Mouse (Mus musculus) ES-Bruce4 (cell line): ENCODE data around the gene Pacrg. TPM values are rescaled to one million over a fixed set of nuclear protein-coding genes. Genes with fewer than 3 reads are reported as not detected.

ENCODE experiments used
- H3K27ac ChIP-seq: 2 replicates; pipeline ENCODE4 v1.5.1; 2012; ENCODE audit warnings: low read length, inconsistent platforms; ENCODE audit not compliant: insufficient read depth
- H3K27me3 ChIP-seq: 2 replicates; pipeline ENCODE4 v1.6.1; 2012; ENCODE audit warnings: mild to moderate bottlenecking, low read length, inconsistent platforms; ENCODE audit not compliant: control insufficient read depth, poor library complexity, insufficient read depth, severe bottlenecking
- H3K36me3 ChIP-seq: 2 replicates; pipeline ENCODE4 v1.6.1; 2012; ENCODE audit warnings: inconsistent platforms, mild to moderate bottlenecking, low read length, moderate library complexity; ENCODE audit not compliant: control insufficient read depth, poor library complexity, insufficient read depth, severe bottlenecking
- H3K4me1 ChIP-seq: one replicate; pipeline ENCODE4 v1.8.1; 2011; ENCODE audit warnings: low read length; ENCODE audit not compliant: control insufficient read depth, insufficient read depth
- H3K4me3 ChIP-seq: 2 replicates; pipeline ENCODE4 v1.5.1; 2011; ENCODE audit warnings: low read depth, mild to moderate bottlenecking, low read length
- H3K9ac ChIP-seq: 2 replicates; pipeline ENCODE4 v1.6.1; 2012; ENCODE audit warnings: low read depth, mild to moderate bottlenecking, inconsistent platforms; ENCODE audit not compliant: poor library complexity, severe bottlenecking
- H3K9me3 ChIP-seq: replicated peaks from 2 replicates; pipeline ENCODE4 v1.6.1; 2012; ENCODE audit warnings: mild to moderate bottlenecking, low read length, inconsistent platforms; ENCODE audit not compliant: control insufficient read depth, poor library complexity, insufficient read depth, severe bottlenecking
- CTCF ChIP-seq: IDR thresholded peaks from one replicate; pipeline ENCODE4 v1.8.1; 2011; ENCODE audit warnings: low read depth, low read length
- EP300 ChIP-seq: IDR thresholded peaks from 2 replicates; pipeline ENCODE4 v1.6.1; 2011; ENCODE audit warnings: low read depth, low read length; ENCODE audit not compliant: insufficient read depth
- POLR2A ChIP-seq: IDR thresholded peaks from one replicate; pipeline ENCODE4 v1.8.1; 2011; ENCODE audit warnings: low read length; ENCODE audit not compliant: insufficient read depth
- polyA plus RNA-seq: library from polyadenylated mRNA; stranded (reverse); fragments of >200 nt; gene quantifications from 2 replicates; pipeline ENCODE4 v1.2.4, GENCODE M21; 2011; ENCODE audit warnings: low read depth; ENCODE audit not compliant: missing spikeins, insufficient read depth, insufficient read length

The Pacrg gene
- polyA plus RNA-seq, 1 experiment, result 0.54 TPM

DNA sequence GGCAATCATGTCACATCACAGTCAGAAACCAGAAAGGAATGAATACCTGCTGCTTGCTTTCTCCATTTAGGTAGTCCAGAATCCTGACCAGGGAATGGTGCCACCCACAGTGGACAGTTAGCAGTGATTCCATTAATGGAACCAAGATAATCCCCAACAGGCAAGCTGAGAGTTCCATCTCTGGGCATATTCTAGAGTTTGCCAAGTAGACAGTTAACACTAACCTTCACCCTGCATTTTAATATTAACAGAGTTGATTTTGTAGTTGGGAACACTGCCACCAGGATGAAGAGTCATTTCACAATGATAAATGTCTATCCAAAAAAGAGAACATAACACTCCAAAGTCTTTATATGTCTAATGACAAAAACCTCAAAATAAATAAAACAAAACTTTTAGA, 144.7 kb downstream of the Pacrg start:
- Histone ChIP-seq H3K9me3 (no peaks in the 10 kb centered on the region), H3K27ac (no peak overlapping the region), H3K4me3 (no peak overlapping the region), H3K36me3 (no peaks in the 10 kb centered on the region), H3K4me1 (no peaks in the 10 kb centered on the region), H3K9ac (no peak overlapping the region), H3K27me3 (no peaks in the 10 kb centered on the region)
- TF ChIP-seq EP300, result no peak
- TF ChIP-seq POLR2A, result no peak
- TF ChIP-seq CTCF, result no peak

DNA sequence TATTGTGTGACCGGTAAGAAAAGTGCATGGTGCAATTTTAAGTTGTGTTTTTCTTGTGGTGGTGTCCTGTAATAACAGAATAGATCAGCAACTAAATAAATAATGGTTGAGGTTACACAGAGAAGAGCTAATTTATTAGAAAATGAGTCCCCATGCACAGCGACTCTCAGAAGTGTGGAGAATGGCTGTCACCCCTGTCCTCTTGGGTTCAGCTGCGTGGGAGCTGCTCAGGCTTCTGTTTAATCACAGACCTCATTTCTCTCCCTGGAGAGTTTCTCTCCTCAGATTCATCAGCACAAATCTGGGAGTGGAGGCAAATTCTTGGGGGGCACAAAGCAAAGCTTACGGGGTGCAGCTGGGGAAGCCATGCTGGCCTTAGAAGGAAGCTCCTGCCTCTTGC, 163.0 kb downstream of the Pacrg start:
- no peaks in the 10 kb centered on the region for H3K9me3 ChIP-seq
- TF ChIP-seq EP300 (no peak), CTCF (no peak), POLR2A (no peak)

DNA sequence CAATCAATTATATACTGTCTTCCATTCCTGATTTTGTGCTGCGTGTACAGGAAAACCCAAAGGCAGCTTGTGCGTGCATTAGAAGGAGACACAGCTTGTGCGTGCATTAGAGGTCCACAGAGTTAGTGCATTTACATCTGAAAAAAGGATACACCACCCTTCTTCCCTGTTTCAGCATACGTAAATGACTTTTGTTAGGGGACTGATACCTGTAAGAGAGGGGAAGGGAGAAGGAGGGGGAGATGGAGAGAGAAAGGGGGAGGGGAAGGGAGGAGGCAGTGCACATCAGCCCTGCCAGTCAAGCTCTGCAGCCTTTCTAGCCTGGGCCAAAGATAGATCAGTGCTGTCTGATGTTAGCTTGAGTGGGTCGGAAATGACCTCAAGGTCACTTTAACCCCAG, 164.6 kb downstream of the Pacrg start:
- Histone ChIP-seq H3K9ac (no peak overlapping the region), H3K27me3 (no peaks in the 10 kb centered on the region), H3K4me3 (no peak overlapping the region), H3K27ac (no peak overlapping the region), H3K36me3 (no peaks in the 10 kb centered on the region), H3K4me1 (no peaks in the 10 kb centered on the region), H3K9me3 (no peaks in the 10 kb centered on the region)
- TF ChIP-seq CTCF (no peak), POLR2A (no peak), EP300 (no peak)

More for the DNA sequence above, 163.0 kb downstream of the Pacrg start:
- no peak overlapping the region for H3K4me3 ChIP-seq
- no peak overlapping the region for H3K27ac ChIP-seq
- H3K4me1 ChIP-seq, result no peaks in the 10 kb centered on the region
- H3K9ac ChIP-seq, result no peak overlapping the region
- H3K36me3 ChIP-seq, result no peaks in the 10 kb centered on the region
- H3K27me3 ChIP-seq, result no peaks in the 10 kb centered on the region

DNA sequence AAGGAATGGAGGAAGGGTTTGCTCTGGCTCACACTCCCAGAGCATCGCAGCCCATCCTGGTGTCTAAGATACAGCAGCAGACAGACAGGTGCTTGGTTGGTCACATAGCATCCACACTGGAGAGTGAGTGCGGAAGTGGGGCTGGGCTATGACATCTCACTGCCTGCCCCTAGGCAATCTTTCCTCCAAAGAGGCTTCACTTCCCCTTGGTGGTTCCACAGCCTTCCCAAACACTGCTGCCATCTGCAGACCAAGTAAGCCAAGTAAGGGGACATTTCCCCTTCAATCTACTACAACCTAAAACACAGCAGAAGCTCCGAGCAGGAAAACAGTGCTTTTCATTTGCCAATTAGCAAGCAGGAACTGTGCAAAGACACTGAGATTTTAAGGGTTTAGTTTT, 165.1 kb downstream of the Pacrg start:
- no peak overlapping the region for H3K27ac ChIP-seq
- TF ChIP-seq POLR2A, result no peak
- TF ChIP-seq CTCF, result no peak
- TF ChIP-seq EP300, result no peak
- H3K27me3 ChIP-seq, result no peaks in the 10 kb centered on the region
- no peaks in the 10 kb centered on the region for H3K4me1 ChIP-seq
- H3K9me3 ChIP-seq, result no peaks in the 10 kb centered on the region
- H3K4me3 ChIP-seq, result no peak overlapping the region
- no peak overlapping the region for H3K9ac ChIP-seq
- H3K36me3 ChIP-seq, result no peaks in the 10 kb centered on the region

DNA sequence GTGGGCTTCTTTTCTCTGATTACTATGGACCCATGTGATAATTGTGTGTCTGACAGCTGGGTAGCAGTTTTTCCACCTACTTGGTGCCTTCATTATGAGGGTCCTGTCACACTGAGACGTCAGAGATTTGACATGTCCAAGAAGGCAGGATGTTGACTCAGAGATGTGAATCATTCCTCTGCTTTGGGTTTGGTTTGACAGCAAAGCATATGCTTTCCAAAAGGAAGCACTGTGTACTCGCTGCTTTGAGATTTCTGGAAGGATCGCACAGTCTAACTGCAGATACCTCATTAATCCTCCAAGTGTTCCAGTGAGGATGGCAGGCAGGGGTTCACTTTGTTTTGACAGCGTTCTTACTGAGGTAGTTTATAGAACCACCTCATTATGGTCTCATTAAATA, 178.8 kb downstream of the Pacrg start:
- Histone ChIP-seq H3K36me3 (no peaks in the 10 kb centered on the region), H3K9ac (no peak overlapping the region), H3K4me1 (no peaks in the 10 kb centered on the region), H3K27ac (no peak overlapping the region), H3K4me3 (no peak overlapping the region), H3K27me3 (no peaks in the 10 kb centered on the region), H3K9me3 (no peaks in the 10 kb centered on the region)
- TF ChIP-seq POLR2A (no peak), EP300 (no peak), CTCF (no peak)

DNA sequence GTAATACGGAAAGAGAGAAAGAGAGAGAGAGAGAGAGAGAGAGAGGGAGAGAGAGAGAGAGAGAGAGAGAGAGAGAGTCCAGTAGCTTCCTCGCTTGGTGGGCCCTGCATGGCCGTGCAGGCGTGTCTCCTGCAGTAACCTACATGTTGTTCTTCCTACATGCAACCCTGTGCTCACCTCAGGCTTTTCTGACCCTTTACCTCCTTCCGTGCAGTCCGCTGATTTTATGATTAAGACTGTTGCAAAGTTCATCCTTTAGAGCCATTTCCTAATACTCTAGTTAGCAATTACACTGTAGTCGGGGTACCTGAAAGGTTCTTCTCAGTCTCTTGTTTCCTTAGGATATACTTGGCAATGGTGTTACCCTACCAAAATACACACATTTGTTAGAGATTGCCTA, 196.5 kb downstream of the Pacrg start:
- 0 out of 2 replicates have a peak, but pooled peaks cover 2% of the 10 kb centered on the region for H3K9me3 ChIP-seq
- no peaks in the 10 kb centered on the region for H3K27me3 ChIP-seq
- H3K4me3 ChIP-seq, result no peak overlapping the region
- H3K4me1 ChIP-seq, result no peaks in the 10 kb centered on the region
- H3K36me3 ChIP-seq, result no peaks in the 10 kb centered on the region
- H3K27ac ChIP-seq, result no peak overlapping the region
- TF ChIP-seq CTCF (no peak), POLR2A (no peak), EP300 (no peak)
- H3K9ac ChIP-seq, result no peak overlapping the region
